Mouse (Mus musculus) urinary bladder, postnatal 4 days (tissue): Measurements from ENCODE around the gene Uvrag.
"Not testable (repeated sequence)": the region's sequence is repeated elsewhere in the genome, so short reads cannot be mapped to it uniquely, and the experiment has no call there.

ENCODE experiments used
- DNase-seq, 2 experiments: peaks; one replicate each; pipeline ENCODE4 v3.0.0; 2021 to 2022; ENCODE audit warnings: low spot score in 2 of 2

Gene Uvrag

DNA sequence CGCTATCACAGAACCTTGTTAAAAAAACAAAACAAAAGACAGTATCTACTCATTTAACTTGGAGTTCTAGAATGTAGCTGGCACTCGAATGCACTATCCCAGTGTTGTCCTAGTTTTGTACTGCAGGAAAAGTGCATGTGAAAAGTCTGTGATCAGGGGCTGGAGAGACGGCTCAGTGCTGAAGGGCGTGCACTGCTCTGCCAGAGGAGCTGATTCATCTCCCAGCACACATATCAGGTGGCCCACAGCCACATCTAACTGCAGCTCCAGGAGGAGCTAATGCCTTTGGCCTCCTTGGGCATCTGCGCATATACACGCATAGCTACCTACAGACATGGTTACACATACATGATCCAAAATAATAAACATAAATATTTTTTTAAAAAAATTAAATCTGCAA is 159.5 kb downstream of the Uvrag start:
- DNase-seq = no peak

DNA sequence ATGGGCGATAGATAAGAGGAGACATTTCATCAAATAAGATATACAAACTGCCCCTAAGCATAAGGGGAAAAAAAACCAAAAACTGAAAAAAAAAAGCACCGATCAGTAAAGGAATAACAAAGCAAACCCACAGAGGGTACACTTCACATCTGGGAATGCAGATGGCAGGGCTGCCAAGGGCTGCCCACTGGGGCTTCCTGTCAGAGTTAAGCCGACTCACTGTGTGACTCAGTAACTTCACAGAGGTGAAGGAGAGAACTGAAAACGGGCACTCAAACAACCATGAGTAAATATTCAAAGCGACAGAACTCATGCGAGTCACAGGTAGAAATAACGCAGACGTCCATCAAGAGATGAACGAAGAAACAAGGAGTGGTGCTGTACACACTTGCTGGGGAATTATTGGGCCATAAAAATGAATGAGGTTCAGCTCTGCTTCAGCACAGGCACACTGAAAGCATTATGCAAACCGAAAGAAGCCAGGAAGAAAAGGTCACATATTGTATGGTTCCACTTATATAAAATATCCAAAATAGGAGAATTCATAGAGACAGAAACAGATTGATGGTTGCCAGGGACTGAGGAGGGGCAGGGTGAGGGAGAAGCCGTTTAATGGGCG is 164.0 kb downstream of the Uvrag start:
- no peak for DNase-seq

DNA sequence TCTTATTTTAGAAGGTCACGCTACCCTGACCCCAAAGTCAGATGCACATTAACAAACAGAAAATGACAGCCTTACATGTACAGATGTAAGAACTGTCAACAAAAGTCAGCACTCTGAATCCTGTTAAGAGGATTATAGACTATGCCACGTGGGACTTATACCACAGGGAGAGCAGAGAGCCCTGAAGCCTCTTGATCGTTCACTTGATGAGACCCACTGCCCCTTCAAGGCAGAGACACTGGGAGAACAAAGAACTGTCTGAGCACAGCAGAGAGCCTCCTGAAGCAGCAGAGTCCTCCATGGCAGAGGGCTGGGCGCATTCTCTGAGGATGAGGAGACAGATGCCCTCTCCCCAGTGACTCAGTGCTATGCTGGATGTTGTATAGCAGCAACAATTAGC is 166.4 kb downstream of the Uvrag start:
- DNase-seq = no peak

DNA sequence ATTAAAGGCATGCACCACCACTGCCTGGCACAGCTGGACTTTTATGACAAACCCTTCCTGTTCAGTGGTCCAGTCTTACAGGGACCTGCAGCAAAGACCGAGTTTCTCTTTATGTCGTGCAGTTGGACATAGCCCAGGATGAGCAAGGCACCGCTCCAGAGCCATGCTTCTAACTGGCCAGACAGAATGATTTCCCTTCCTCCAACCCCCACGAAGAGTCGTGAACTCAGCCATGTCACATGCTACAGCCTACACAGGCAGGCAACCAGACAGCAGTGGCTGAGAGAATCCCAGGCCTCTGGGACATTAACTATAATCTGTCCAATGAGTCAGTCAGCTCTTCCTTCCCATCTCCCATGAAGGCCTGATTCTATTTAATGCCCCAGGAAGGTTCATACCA is 170.2 kb downstream of the Uvrag start:
- DNase-seq = no peak

DNA sequence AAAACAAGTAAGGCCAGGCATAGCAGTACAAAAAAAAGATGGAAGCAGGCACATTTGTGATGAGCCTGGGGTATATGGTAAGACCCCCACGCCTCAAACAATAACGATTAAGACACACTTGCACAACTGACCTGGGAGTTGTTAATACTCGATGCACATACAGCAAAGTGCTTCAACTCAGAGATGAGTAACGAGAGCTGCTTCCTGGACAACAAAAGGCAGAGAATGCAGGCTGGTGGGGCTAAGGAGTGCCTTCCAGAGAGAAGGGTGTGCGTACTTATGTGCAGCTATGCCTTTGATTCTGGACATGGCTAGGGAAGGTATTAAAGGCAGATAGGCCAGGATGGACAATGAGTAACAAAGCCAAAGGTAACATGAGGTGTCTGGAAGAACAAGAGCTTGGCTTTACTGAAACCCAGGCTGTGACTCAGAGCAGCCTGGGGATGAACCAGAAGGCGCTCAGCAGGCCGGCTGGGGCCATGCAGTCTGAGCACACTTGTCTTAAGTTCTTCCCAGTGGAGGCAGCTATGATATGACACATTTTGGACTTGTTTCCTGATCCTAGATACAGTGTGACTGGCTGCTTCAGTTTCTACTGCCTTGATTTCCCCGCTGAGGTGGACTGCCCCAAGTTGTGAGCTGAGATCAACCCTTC is 172.1 kb downstream of the Uvrag start:
- DNase-seq = no peak

DNA sequence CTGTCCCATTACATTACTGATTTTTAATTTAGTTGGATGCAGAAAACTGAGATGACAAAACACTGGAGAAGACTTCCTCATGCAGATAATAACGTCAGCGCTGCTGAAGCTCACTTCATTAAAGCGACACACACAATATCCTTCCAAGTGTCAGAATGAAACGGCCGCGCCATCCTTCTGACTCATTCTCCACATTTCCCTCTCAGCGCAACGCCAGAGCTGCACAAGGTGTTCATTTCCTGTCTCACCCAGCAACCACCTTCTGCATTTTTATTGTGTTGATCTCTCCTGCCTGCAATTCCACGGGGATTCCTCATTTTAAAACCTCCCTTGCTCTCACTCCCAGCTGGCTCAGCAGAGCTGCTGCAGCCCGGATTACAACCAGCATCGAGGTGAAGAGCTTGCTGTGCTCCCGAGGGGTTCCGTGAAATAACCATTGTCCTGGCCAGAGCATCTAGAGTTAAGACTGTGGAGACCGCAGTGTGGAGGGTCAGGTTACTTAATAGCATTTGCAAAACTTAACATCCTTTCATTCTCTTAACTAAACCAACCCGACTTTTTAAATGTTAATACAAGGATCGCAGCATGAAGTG is 172.8 kb downstream of the Uvrag start:
- no peak for DNase-seq

DNA sequence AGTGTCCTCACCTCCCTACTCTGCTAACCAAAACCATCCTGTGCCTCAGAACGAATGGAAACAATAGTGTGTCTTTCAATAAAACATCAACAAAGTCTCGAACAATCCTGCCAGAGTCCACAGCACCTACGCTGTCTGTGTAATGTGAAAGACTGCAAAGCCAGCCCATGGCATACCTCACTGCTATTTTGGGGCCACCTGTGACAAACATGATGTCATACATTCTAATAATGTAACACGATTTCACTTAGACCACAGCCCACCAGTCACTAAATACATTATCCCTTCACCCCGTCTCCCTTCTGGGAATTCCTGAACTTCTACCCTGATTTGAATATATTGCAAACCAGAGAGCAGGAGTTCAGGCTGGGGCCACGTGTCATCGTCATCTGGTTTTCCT is 173.3 kb downstream of the Uvrag start:
- DNase-seq = no peak

DNA sequence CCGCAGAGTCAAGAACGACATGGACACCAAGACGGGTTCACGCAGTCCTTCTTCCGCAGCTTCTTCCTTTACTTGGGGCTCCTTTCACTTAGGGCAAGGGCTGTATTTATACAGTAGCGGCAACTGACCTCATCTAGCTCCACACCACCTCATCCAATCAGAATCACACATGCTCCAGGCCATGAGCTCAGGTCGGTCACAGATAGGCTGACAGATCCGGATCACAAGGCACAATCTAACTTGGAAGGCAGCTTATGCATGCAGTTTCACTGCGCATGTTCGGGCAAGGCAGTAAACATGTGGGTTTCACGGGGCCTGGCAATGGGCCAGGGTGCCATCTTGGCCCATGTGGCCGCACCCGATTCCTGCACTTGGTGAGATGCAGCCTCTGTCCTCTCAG is 177.4 kb downstream of the Uvrag start:
- not testable (repeated sequence) for DNase-seq

DNA sequence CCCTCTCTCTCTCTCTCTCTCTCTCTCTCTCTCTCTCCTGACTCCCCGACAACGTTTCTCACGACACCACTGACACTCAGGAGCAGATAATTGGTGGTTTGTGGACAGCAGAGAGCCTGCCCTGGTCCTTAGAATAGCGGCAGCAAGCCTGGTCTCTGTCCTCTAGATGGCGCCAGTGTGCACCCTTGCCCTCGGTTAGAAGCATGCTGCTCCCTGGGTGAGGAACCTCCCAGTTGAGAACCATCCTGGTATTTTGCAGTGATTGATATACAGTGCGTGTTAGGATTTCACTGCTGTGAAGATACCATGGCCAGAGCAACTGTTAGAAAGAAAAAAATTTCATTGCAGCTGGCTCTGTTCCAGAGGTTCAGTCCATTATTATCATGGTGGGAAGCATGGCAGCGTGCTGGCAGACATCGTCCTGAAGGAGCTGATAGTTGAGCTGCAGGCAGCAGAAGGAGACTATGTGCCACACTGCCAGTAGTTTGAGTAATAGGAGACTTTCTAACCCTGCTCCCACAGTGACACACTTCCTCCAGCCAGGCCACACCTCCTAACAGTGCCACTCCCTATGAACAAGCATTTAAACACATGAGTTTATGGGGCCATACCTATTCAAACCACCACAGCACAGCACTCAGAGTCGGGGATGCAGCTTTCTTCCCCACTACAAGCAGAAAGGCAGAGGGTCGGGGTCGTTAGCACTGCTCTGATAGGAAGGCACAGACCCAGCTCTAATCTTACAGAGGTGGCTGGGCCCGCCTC is 178.2 kb downstream of the Uvrag start:
- DNase-seq = peak in 1 of 2 experiments; percentile 54

DNA sequence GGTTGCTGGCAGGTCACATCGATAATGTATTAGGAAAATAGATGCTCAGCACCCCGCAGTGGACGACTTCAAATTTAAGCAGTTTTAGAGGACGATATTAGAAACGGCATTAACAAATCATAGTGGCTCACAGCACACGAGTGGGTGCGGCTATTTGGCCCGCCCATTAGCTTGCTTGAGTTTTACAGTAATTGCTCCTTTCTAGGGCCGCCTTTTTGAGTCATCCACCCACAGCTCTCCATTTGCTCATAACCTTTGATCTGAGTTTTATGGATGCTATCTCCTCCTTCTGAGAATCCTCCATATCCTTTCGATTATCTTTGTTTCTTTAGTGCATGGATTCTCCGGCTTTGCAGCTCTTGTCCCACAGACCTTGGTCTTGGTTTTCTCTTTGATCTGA is 178.9 kb downstream of the Uvrag start:
- DNase-seq = no peak

DNA sequence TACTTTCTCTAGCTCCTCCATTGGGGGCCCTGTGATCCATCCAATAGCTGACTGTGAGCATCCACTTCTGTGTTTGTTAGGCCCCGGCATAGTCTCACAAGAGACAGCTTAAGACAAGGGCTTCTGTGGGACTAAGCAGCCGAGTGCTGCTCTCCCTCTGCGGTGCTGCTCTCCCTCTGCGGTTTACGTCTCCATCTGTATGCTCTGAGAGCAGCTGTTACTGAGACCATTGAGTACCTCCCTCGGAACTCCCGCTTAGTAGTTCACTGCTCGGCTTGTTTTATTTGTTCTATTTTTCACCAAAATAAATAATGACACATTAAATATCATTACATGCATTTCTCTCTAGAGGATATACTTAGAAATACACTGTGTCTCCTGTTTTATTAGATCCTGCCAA is 180.7 kb downstream of the Uvrag start:
- no peak for DNase-seq

DNA sequence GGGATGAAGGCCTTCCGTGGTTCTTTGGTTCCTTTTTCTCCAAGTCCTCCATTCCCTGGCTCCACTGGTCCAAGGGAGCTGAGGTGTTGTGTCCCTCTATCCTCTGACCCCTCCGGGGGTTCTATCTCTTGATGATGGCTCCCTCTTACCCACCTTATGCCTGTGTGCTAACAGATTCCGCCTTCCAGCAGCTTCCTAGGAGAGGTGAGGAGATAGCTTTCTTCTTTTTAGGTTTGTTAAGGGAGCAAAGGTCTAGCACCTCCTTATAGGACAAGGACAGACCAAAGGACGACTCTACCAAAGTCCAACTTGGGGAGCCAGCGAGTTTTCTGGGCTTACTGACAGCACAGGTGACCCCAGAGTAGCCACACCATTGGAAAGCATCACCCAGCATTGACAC is 181.7 kb downstream of the Uvrag start:
- no peak for DNase-seq

DNA sequence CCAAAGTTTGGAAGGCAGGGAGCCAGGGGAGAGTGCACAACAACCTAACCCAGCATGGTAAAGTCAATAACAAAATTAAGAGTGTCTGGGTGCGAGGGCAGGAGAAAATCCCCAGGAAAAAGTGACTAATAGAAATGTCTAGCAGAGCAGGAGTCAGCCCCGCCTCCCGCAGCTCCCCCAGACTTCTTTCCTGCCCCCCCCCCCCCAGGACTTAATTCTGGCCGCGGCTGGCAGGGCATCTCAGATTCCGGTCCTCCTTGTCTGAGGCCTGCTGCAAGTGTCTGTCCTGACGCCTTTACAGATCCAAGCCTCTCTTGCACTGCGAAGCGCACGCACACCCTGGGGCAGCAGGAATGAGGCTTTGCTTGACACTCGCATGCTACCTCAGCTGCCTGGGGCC is 182.8 kb downstream of the Uvrag start:
- DNase-seq = no peak

DNA sequence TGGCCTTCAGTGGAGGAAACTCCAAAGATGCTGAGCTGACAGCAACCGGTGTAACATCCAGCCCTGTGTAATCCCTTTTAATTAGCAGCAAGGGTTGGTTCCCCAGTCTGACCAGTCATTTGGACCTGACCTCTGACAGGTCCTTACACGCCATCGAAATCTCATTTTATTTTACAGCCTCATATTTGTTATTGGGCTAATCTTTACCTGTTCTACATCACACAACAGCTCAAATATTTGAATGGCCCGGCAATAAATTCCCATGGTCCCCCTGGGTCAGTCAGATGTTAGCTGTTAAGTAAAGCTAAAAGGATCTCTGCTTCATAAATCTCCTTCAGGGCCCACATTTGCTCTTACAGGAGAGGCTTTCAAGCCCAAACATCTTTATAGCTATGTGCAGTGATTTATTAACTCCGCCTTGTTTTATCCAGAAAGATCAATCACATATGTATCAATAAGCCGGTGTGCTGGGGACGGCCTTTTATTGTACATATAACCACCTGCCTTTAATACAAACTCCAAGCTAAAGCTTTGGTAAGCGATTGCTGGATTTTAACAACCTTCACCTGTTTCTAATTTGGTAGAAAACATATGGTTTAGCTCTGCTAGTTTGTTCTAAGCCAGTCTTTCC is 183.7 kb downstream of the Uvrag start:
- no peak for DNase-seq

DNA sequence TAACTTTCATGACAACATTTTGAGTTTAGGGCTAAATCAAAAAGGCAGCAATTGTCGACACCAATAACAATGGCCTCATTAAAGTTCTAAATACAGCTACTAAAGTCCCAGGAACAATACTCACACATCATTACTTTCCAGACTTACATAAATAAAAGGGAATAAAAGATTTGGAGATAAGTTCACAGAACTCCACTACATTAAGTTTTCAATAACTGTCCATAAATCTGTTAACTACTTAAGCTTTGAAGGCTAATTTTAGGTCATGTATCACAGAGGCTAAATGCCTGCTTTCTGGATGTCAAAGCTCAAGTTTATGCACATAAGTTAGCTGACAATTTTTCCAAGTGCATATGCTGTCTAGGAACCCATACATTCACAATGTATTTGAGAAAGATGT is 184.3 kb downstream of the Uvrag start:
- DNase-seq = no peak

DNA sequence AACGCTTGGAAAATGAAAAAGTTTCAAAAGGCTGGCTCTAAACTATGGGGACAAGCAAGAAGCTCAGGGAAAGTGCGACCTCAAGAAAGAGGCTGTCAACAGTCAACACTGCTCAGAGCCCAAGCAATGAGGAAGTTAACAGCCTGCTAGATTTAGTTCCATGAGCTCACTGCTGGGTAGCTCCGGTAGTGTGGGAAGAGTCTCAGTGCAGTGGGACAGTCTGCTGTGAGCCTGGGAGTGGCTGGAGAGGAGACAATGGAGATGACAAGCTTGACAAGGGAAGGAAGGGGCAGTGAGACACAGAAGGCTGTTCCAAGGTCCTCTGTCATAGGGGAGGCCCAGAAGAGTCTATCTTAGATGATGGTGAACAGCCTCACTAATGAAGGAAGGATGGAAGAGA is 187.3 kb downstream of the Uvrag start:
- no peak for DNase-seq

DNA sequence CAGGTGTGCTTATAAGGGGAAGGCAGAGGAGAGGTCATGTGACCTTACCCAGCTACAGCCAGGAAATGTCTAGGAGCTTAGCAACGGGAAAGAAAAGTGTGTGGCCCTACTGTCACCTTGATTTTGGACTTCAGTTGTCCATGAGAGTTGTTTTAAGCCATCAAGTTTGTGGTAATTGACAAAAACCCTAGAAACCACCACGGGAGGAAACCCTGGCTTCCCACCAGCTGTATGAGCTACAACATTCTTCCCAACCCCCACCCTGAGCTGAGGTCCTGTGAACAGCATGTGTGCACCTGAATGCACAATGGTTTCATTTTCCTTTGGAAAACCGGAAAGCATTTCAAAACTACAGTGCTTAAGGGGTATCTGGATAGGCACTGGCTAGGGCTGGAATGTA is 196.0 kb downstream of the Uvrag start:
- no peak for DNase-seq

DNA sequence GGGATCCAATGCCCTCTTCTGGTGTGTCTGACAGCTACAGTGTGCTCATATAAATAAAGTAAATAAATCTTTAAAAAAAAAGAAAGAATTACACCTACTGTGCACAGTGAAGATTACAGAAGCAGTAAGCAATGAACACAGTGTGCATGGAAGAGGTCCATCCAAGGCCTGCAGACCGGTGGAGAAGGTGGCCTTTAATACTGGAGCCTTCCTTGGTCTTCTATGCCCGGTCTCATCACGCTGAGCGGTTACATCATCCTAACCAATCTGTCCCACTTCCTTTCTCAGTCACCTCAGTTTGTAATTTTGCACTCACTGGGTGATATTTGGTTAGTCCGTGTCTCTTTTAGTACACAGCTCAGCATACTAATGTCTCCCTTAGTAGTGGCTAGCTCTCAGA is 197.3 kb downstream of the Uvrag start:
- no peak for DNase-seq

DNA sequence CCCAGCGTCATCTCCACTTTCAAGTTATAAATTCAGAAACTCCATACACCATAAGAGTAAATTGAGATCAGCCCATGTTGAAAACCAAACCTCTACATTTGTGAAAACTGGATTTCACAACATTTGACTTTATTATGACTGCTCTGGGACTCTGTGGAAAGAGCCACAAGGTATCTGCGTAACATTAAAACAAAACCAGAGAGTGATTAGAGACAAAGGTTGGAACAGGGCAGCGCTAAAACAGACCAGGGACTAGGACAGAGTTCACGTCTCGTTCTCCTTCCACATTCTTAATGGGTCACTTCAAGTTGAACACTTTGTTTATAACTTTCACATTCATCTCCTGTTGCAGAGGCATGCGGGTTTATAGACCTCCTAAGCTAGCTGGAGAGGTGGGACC is 198.2 kb downstream of the Uvrag start:
- DNase-seq = no peak

DNA sequence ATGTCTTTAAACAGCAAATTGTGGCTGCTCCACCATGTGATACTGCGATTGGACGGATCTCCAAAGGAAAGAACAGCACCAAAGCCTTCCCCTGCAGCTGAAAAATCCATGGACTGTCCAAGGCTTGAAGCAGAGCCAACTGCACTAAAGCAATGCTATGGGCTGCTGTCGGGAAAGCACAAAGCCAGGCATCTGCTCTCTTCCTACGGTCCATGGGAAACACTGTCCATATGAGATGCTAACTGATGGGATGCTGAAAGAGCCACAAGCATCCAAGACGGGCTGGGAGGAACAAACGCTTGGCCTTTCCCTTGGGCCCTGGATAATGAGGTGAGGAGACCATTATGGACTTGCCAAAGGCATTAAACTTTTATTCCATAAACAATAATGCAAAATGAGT is 201.7 kb downstream of the Uvrag start:
- peak in 1 of 2 experiments; percentile 48 for DNase-seq

DNA sequence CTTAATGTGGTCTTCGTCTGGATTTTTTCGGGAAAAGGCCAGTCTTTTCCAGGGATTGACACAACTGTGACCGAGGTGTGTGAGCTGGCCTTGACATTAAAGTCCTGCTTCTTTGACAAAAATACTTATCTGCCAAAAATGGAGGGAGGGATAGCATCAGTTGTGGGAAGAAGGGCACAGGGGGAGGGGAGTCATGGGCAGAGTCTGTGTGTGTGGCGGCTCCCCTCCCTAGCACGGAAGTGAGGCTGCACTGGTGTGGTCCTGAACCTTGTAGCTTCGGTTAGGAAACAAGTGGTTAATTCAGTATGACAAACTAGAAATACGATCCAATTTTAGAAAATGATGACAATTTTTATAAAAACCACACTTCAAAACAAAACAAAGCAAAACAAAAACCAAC is 202.3 kb downstream of the Uvrag start:
- no peak for DNase-seq

DNA sequence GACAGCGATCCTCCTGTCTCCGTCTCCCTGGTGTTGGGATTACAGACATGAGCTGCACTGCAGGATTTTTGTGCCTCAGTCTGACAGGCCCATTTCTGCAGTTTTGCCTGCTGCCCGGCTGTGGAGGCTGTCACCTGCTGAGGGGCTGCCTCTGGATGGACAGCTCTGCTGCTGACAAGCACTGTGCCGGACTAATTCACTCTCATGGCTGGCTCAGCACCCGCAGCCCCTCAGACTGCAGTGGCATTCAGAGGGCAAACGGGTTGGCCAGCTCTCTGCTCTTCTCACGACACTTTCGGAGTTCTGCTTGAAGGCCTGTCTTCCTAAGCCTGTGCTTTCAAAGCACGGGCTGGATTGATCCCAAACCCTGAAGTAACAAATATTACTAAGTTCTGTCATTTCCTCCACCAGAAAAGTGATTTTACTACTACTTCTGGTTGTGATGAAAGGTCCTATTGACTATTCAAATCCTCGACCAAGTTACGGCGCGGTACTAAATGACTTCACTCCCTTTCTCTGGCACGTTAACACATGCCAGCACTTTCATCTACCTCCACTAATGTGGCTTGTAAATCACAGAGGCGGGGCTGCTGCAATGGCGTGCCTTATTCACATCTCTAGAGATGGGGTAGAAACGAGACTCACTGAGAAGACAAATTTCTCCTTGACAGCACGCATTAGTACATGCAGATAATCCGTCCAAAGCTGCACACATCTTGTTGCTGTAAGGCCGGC is 203.7 kb downstream of the Uvrag start:
- no peak for DNase-seq
